In genomic region chr6:127494357-127494756, GRCm38 (mm10) we compare ENCODE assay signal across 18 mouse cellular contexts.
"Had no signal": no experiment of that assay in that cellular context is flagged by ENCODE, and none has a peak within 500 bp of the region (broad histone marks: within the 10 kb centered on the region; RNA-seq: fewer than 3 reads in every experiment).

No protein-coding gene starts in this region.

- H3K27me3 ChIP-seq: midbrain, embryonic 12.5 days; neural tube, embryonic 13.5 days; neural tube, embryonic 15.5 days; stomach, embryonic 15.5 days had no signal

- ATAC-seq: midbrain, embryonic 16.5 days had no signal

- DNase-seq: lung, adult 18-20 months; lung, embryonic 14.5 days; lung, postnatal 10 days; lung, postnatal 4 days; midbrain, embryonic 14.5 days; retina, postnatal 1 day; right cerebral cortex, postnatal 4 days; thymus, adult 2 months; thymus, postnatal 25 days; thymus, postnatal 4 days had no signal

- H3K9ac ChIP-seq: lung, embryonic 14.5 days; midbrain, embryonic 12.5 days; neural tube, embryonic 13.5 days; neural tube, embryonic 15.5 days; stomach, embryonic 15.5 days had no signal

- H3K36me3 ChIP-seq: stomach, embryonic 15.5 days had no signal

- H3K27ac ChIP-seq: midbrain, embryonic 10.5 days; midbrain, embryonic 12.5 days; neural tube, embryonic 13.5 days; neural tube, embryonic 15.5 days; stomach, embryonic 15.5 days; stomach, postnatal 0 days had no signal

- H3K4me2 ChIP-seq: lung, embryonic 14.5 days; midbrain, embryonic 12.5 days; neural tube, embryonic 13.5 days; neural tube, embryonic 15.5 days; stomach, embryonic 15.5 days had no signal

- H3K9me3 ChIP-seq: midbrain, embryonic 10.5 days; midbrain, embryonic 12.5 days; neural tube, embryonic 13.5 days; neural tube, embryonic 15.5 days; stomach, embryonic 15.5 days had no signal

- H3K4me3 ChIP-seq: midbrain, embryonic 10.5 days; midbrain, embryonic 12.5 days; myocyte; neural tube, embryonic 13.5 days; neural tube, embryonic 15.5 days; stomach, embryonic 15.5 days had no signal
